Mouse (Mus musculus) kidney, postnatal 36 days (tissue): Measurements from ENCODE around the gene Bsg.
"Not testable (repeated sequence)": the region's sequence is repeated elsewhere in the genome, so short reads cannot be mapped to it uniquely, and the experiment has no call there.

ENCODE experiments used
- DNase-seq, 2 experiments: peaks; one replicate each; pipeline ENCODE4 v3.0.0; 2021 to 2022; ENCODE audit warnings: mixed read lengths in 2 of 2

Bsg gene

GRCm38 (mm10) chr10:79736706-79737105, 32.4 kb downstream of the Bsg start:
- peak in 1 of 2 experiments; percentile 65 for DNase-seq

- peak in 1 of 2 experiments; percentile 66 for DNase-seq
These were observed 34.0 kb downstream of the Bsg start for GRCm38 (mm10) chr10:79738259-79738658.

DNA sequence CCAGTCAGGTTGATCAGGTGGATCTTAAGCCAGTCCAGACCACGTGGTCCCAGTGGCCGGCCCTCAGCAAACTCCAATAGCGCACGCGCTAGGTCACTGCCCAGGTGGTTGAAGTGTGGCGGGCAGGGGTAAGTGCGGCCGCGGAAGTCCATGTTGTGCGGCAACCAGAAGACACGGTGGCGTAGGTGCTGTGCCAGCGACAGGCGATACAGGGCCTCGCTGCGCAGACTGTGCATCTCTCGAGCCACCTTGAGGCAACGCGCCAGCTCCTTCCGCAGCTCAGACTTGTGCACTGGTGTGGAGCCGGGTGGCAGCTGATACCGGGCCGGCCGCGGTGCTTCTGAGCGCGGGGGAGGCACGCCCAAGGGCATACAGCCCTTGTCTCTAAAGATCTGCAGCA, 34.9 kb downstream of the Bsg start:
- DNase-seq = no peak

- DNase-seq = no peak
These were observed 36.6 kb downstream of the Bsg start for GRCm38 (mm10) chr10:79740863-79741262.

- DNase-seq = no peak
These were observed 38.9 kb downstream of the Bsg start for GRCm38 (mm10) chr10:79743161-79743560.

DNA sequence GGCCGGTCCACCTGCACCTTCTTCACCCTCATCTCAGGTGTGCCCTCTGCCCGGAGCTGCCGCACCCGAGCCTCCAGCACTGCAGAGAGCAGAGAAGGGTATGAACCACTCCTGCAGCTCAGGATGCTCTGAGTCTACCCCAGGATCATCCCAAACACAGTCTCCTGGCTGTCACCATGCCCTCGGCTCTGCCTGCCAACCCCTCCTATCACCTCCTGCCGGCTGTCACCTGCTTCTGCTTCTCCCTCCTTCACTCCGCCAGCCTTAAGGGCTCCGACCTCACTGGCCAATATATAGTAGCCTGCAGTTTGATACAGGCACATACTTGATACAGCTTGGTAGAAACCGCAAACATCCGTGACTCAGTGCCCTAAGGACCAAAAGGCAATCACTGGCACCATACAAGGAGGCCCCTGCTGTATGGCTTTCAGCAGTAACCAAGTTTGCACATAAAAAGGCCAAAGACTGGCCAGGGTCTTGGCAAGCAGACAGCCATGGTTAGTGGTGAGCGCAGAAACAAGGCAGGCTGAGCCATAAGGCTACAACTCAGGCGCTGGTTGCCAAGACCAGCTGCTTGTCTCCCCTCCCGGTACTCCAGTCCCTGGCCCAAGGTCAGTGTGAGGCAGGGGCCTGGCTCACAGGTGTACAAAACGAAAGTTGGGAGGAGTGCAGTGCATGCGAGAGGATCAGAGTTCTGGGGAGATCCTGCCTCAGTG, 39.5 kb downstream of the Bsg start:
- no peak for DNase-seq

DNA sequence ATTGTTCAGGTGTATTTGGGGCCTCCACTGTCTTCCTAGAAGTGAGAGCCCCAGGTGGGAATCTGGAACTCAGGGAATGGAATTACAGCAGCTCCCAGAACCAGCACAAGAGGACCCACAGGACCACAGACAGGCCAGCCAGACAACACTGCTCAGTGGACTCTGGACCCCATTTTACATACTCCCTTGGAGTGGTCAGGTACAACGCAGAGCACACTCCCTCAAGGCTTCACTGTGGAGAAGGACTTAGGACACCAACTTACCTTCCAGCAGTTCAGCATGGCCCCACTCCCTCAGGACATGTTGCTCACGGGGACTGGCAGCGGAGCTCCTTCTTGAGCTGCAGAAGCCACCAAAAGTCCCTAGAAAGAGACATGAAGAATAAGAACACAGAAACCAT, 41.1 kb downstream of the Bsg start:
- DNase-seq = peak; percentile 38 to 53

DNA sequence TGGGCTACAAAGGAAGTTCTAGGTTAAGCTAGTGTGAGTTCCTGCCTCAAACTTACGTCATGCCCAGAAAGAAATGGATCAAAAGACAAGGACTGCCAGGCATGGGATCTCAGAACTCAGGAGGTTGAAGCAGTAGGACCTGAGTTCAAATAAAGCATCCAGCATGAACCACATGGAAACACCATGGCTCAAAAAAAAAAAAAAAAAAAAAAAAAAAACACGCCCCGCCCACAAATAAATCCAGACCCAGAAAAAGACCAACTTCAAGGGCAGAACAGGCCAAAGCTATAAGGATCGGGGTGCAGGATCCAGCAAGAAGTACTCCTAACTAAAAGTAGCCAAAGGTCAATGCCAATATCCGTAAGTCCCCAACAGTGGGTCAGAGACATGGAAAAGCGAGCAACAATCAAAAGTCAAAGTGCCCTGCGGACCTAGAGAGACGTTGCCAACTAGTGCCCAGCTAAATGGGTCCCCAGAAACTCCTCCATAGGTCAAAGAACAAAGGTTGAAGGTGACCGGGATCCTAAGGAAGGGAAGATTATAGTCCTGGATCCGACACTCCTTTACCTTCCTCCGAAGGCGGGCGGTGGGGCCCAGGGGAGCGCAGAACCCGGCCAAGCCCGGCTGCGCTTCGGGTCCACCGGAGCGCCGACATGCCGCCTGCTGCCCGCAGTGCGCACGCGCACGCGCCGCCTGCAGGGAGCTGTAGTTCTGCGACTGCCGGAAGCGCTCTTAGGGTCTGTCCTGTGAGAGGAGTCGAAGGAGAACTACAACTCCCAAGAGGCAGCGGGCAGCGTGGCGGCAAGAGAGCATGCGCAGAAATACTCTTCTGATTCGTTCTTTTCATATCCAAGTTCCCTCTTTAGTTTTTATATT, 41.8 kb downstream of the Bsg start, which contains the start of gene Polrmt:
Gene Polrmt, minus strand, starts transcription at position 684 of the 876 bp plus-strand sequence.
- DNase-seq = peak; percentile 97 to 99

DNA sequence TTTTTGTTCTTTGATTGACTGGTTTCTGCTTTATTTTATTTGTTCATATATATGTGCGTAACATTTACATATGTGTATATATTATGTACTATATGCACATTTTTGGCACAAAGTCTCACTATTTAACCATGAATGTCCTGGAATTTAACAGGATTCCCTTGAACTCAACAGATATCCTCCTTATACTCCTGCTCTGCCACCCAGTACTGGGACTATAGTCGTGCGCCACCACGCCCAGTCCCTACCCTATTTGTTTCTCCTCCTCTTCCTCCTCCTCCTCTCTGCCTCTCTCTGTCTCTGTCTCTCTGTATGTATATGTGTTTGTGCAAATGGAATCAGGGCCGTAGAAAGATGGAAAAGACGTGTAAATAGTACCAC, 42.5 kb downstream of the Bsg start:
- DNase-seq = no peak

GRCm38 (mm10) chr10:79748496-79748895, 44.2 kb downstream of the Bsg start:
- DNase-seq = no peak

GRCm38 (mm10) chr10:79754856-79755516, 50.7 kb downstream of the Bsg start, which contains the start of gene Fgf22:
Fgf22 (plus strand) TSS chr10:79755076.
- peak; percentile 87 to 96 for DNase-seq

GRCm38 (mm10) chr10:79755854-79756253, 51.6 kb downstream of the Bsg start:
- no peak for DNase-seq

GRCm38 (mm10) chr10:79756660-79757059, 52.4 kb downstream of the Bsg start:
- DNase-seq = no peak

DNA sequence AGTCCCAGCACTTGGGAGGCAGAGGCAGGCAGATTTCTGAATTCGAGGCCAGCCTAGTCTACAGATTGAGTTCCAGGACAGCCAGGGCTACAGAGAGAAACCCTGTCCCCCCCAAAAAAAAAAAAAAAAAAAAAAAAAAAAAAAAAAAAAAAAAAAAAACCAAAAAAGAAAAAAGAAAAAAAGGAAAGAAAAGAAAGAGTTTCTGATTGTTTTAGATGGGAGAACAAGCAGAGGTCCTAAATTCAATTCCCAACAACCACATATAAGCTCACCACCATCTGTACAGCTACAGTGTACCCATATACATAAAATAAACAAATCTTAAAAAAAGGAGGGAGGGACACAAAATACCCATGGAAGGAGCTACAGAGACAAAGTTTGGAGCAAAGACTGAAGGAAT, 55.4 kb downstream of the Bsg start:
- DNase-seq = not testable (repeated sequence)

- DNase-seq = no peak
These were observed 56.4 kb downstream of the Bsg start for GRCm38 (mm10) chr10:79760603-79761143.
